Mouse (Mus musculus) cortical plate, adult 2 months (tissue): Measurements from ENCODE around the gene Itpkc.

Experiments used
- CTCF ChIP-seq: fragments of 200-500 bp; IDR thresholded peaks from 2 replicates; pipeline ENCODE4 v1.5.1; 2011; ENCODE audit warnings: mild to moderate bottlenecking, control low read depth, low read length; ENCODE audit not compliant: insufficient read depth; ENCODE audit errors: extremely low read depth
- POLR2A ChIP-seq: fragments of 200-500 bp; IDR thresholded peaks from 2 replicates; pipeline ENCODE4 v1.6.1; 2011; ENCODE audit warnings: mild to moderate bottlenecking, low read length, control low read depth; ENCODE audit not compliant: insufficient read depth; ENCODE audit errors: extremely low read depth

DNA sequence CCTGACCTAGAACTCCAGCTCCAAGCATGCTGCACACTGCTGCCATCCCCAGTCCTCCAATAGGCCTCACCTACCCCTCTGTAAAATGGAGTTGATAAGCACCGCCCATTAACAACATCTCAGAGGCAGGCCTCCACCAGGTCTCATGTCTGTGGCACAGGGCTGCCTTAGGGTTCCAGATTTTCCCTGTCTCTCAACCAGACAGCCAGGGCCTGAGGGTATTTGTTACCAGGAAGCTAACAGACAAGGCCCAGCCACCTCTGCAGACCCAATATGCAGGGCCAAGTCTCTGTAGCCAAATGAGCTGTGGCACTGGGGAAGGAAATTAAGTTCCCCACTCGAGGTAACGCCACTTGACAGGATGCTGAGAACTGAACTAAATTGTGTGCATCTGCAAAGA is 67.5 kb downstream of the Itpkc start:
- TF ChIP-seq POLR2A (no peak), CTCF (no peak)
